21 mouse cellular contexts compared by ENCODE assay signal in genomic region chr1:188716886-188717285, GRCm38 (mm10).
"Had no signal": no experiment of that assay in that cellular context is flagged by ENCODE, and none has a peak within 500 bp of the region (broad histone marks: within the 10 kb centered on the region; RNA-seq: fewer than 3 reads in every experiment).

No protein-coding gene starts in this region.

- H3K9me3 ChIP-seq: limb, embryonic 10.5 days; limb, embryonic 13.5 days; liver, embryonic 12.5 days; liver, embryonic 15.5 days; midbrain, embryonic 10.5 days; midbrain, embryonic 13.5 days; neural tube, embryonic 13.5 days; stomach, embryonic 15.5 days had no signal

- DNase-seq: kidney, adult 9 months; kidney, postnatal 14 days; kidney, postnatal 4 days; lung, adult 2 months; lung, postnatal 36 days; retina, postnatal 1 day; right cerebral cortex, postnatal 25 days; spleen, adult 18-20 months; thymus, postnatal 36 days had no signal

- ATAC-seq: liver, embryonic 12.5 days; lung, postnatal 0 days; midbrain, embryonic 13.5 days; midbrain, embryonic 16.5 days had no signal

- H3K36me3 ChIP-seq: limb, embryonic 10.5 days; limb, embryonic 13.5 days; liver, embryonic 12.5 days; liver, embryonic 15.5 days; midbrain, embryonic 10.5 days; midbrain, embryonic 13.5 days; neural tube, embryonic 13.5 days; stomach, embryonic 15.5 days had no signal

- H3K4me2 ChIP-seq: limb, embryonic 13.5 days; liver, embryonic 12.5 days; liver, embryonic 15.5 days; midbrain, embryonic 13.5 days; neural tube, embryonic 13.5 days; stomach, embryonic 15.5 days had no signal

- H3K27ac ChIP-seq: limb, embryonic 10.5 days; limb, embryonic 13.5 days; liver, embryonic 12.5 days; liver, embryonic 15.5 days; midbrain, embryonic 10.5 days; midbrain, embryonic 13.5 days; neural tube, embryonic 13.5 days; stomach, embryonic 15.5 days had no signal

- H3K4me1 ChIP-seq: limb, embryonic 10.5 days; limb, embryonic 13.5 days; liver, embryonic 12.5 days; liver, embryonic 15.5 days; megakaryocyte, embryonic 14.5 days; midbrain, embryonic 13.5 days; stomach, embryonic 15.5 days had no signal

- H3K9ac ChIP-seq: limb, embryonic 13.5 days; liver, embryonic 12.5 days; liver, embryonic 15.5 days; midbrain, embryonic 13.5 days; neural tube, embryonic 13.5 days; stomach, embryonic 15.5 days had no signal

- H3K27me3 ChIP-seq: liver, embryonic 12.5 days; liver, embryonic 15.5 days; megakaryocyte, embryonic 14.5 days; midbrain, embryonic 13.5 days; neural tube, embryonic 13.5 days; stomach, embryonic 15.5 days had no signal

- H3K4me3 ChIP-seq: limb, embryonic 10.5 days; limb, embryonic 13.5 days; liver, embryonic 12.5 days; liver, embryonic 15.5 days; megakaryocyte, embryonic 14.5 days; midbrain, embryonic 10.5 days; midbrain, embryonic 13.5 days; myocyte; neural tube, embryonic 13.5 days; stomach, embryonic 15.5 days had no signal
